Mouse (Mus musculus): Measurements from ENCODE around the gene Lrch3.

- TF ChIP-seq GATA1 (IDR thresholded peaks at IDR 0.05; ENCODE audit: low read length) (no peak), TAL1 (IDR thresholded peaks at IDR 0.05; ENCODE audit: low read length) (no peak)
These were observed 67.5 kb downstream of the Lrch3 start for GRCm38 (mm10) chr16:32981405-32981804.

Measured in erythroblast, embryonic 14.5 days (primary cell).